Mouse (Mus musculus): ENCODE results near the gene Acsl5. TPM values are rescaled to one million over a fixed set of nuclear protein-coding genes. Genes with fewer than 3 reads are reported as not detected.

Gene Acsl5
- polyA plus RNA-seq, 1 experiment from 2014 or later: 24.2 TPM

GRCm38 (mm10) chr19:55315452-55316108, 63.8 kb downstream of the Acsl5 start, which contains the start of gene Zdhhc6:
Gene Zdhhc6, minus strand, starts transcription at chr19:55316032.
- peaks cover 17% of the 10 kb centered on the region for H3K36me3 ChIP-seq
- under 1% methylated on average over 60 of the region's 60 CpGs for WGBS
- peak within 1 kb of the TSS; percentile 89 for H3K27ac ChIP-seq
- no peaks in the 10 kb centered on the region for H3K9me3 ChIP-seq
- H3K9ac ChIP-seq: peak within 1 kb of the TSS; percentile 78
- H3K4me2 ChIP-seq (replicated peaks): peak within 1 kb of the TSS; percentile 87
- no peaks in the 10 kb centered on the region for H3K27me3 ChIP-seq
- ATAC-seq (ENCODE audit: insufficient number of reproducible peaks, insufficient read depth, low FRiP score, low TSS enrichment): peak; percentile 72
- H3K4me3 ChIP-seq: peak within 1 kb of the TSS; percentile 92
- peaks cover 19% of the 10 kb centered on the region for H3K4me1 ChIP-seq

DNA sequence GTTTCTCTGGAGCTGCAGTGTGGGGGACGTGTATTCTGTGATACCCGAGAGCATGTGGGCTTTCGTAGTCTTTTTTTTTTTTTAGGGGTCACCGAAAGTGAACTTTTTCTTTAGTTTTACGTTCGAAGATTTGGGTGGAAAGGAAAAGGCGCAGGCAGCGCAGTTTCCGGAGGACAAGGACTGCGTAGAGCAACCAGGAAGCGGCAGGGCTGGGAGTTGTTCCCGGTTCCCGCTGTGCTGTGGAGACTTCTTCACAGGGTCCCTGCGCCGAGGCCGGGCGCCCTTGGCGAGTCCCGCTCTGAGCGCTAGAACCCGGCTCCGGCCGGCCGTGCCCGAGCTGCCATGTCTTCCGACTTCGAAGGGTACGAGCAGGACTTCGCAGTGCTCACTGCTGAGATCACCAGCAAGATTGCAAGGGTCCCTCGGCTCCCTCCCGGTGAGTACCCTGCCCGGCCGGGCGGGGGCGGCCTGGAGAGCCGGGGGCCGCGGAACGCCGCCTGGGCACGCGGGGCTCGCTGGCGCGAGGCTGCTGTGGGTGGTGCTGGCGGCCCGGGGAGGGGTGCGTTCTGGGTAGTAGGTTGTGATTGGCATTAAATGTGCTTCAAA, 64.5 kb downstream of the Acsl5 start, which contains the start of gene Vti1a:
TSS of gene Vti1a (plus strand) at position 187 of the 606 bp plus-strand sequence.
- Histone ChIP-seq H3K36me3 (peaks cover 13% of the 10 kb centered on the region), H3K9me3 (no peaks in the 10 kb centered on the region), H3K27me3 (no peaks in the 10 kb centered on the region), H3K27ac (peak within 1 kb of the TSS; percentile 89), H3K4me2 (replicated peaks) (peak within 1 kb of the TSS; percentile 87), H3K4me3 (peak within 1 kb of the TSS; percentile 92), H3K4me1 (peaks cover 19% of the 10 kb centered on the region), H3K9ac (peak within 1 kb of the TSS; percentile 78)
- under 1% methylated on average over 47 of the region's 48 CpGs for WGBS
- peak; percentile 90 for ATAC-seq (ENCODE audit: insufficient number of reproducible peaks, insufficient read depth, low FRiP score, low TSS enrichment)

DNA sequence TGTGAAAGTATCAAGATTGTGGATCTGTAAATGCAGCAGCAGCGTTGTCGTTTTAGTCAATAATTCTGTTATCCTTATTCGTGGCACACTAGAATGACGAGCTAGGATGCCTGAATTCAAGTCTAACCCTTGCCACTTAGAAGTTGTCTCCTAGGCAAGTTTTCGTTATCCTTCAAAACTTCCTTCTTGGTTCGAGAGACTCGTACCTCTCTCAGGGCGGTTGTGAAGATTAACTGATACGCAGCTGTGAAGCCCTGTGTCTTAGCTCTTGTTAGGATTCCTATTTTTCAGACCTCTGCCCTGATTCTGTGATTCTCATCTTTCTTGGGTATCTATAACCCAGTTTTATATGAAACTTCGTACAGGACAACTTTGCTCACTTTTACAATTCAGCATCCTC, 65.2 kb downstream of the Acsl5 start:
- no peaks in the 10 kb centered on the region for H3K27me3 ChIP-seq
- peaks cover 19% of the 10 kb centered on the region for H3K4me1 ChIP-seq
- H3K4me3 ChIP-seq: peak overlapping the region; percentile 92
- no peak for ATAC-seq (ENCODE audit: insufficient number of reproducible peaks, insufficient read depth, low FRiP score, low TSS enrichment)
- peak overlapping the region; percentile 87 for H3K4me2 ChIP-seq (replicated peaks)
- H3K9me3 ChIP-seq: no peaks in the 10 kb centered on the region
- WGBS: 59% methylated on average over 10 of the region's 10 CpGs
- H3K36me3 ChIP-seq: peaks cover 6% of the 10 kb centered on the region; the same call in 1 of the 2 replicates
- H3K9ac ChIP-seq: peak overlapping the region; percentile 27
- no peak overlapping the region for H3K27ac ChIP-seq

GRCm38 (mm10) chr19:55319036-55319435, 67.3 kb downstream of the Acsl5 start:
- Histone ChIP-seq H3K4me3 (no peak overlapping the region), H3K27ac (no peak overlapping the region), H3K9ac (no peak overlapping the region), H3K27me3 (no peaks in the 10 kb centered on the region), H3K4me2 (replicated peaks) (no peak overlapping the region), H3K36me3 (0 out of 2 replicates have a peak, but pooled peaks cover 13% of the 10 kb centered on the region), H3K4me1 (peaks cover 15% of the 10 kb centered on the region), H3K9me3 (no peaks in the 10 kb centered on the region)
- no peak for ATAC-seq (ENCODE audit: insufficient number of reproducible peaks, insufficient read depth, low FRiP score, low TSS enrichment)
- 82% methylated on average over 3 of the region's 3 CpGs for WGBS

- no peak overlapping the region for H3K9ac ChIP-seq
- no peak overlapping the region for H3K4me3 ChIP-seq
- no peaks in the 10 kb centered on the region for H3K9me3 ChIP-seq
- H3K4me1 ChIP-seq: peaks cover 11% of the 10 kb centered on the region
- 78% methylated on average over 5 of the region's 5 CpGs for WGBS
- H3K27me3 ChIP-seq: no peaks in the 10 kb centered on the region
- 0 out of 2 replicates have a peak, but pooled peaks cover 13% of the 10 kb centered on the region for H3K36me3 ChIP-seq
- no peak overlapping the region for H3K4me2 ChIP-seq (replicated peaks)
- no peak for ATAC-seq (ENCODE audit: insufficient number of reproducible peaks, insufficient read depth, low FRiP score, low TSS enrichment)
- H3K27ac ChIP-seq: no peak overlapping the region
These were observed 67.8 kb downstream of the Acsl5 start for GRCm38 (mm10) chr19:55319521-55319920.

DNA sequence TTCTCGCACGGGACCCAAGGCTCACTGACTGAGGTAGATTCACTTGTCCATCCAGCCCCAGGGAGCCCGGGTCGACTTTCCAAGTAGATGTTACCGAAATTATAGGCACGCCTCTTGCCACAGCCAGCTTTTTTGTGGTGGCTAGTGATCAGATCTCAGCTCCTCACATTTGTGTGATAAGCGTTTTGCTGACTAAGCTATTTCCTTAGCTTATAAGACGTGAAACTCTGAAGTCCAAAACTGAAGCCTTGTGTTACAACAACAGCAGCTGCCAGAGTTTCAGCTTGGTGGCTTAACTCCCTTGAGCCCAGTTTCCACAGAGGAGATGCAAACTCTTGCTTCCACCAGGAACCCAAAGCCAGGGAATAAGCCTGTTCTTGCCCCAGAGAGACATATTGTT, 70.9 kb downstream of the Acsl5 start:
- H3K4me3 ChIP-seq: no peak overlapping the region
- H3K27me3 ChIP-seq: no peaks in the 10 kb centered on the region
- 0 out of 2 replicates have a peak, but pooled peaks cover 18% of the 10 kb centered on the region for H3K36me3 ChIP-seq
- H3K9me3 ChIP-seq: no peaks in the 10 kb centered on the region
- WGBS: 92% methylated on average over 8 of the region's 8 CpGs
- H3K4me2 ChIP-seq (replicated peaks): no peak overlapping the region
- no peaks in the 10 kb centered on the region for H3K4me1 ChIP-seq
- ATAC-seq (ENCODE audit: insufficient number of reproducible peaks, insufficient read depth, low FRiP score, low TSS enrichment): no peak
- H3K27ac ChIP-seq: no peak overlapping the region
- H3K9ac ChIP-seq: no peak overlapping the region

DNA sequence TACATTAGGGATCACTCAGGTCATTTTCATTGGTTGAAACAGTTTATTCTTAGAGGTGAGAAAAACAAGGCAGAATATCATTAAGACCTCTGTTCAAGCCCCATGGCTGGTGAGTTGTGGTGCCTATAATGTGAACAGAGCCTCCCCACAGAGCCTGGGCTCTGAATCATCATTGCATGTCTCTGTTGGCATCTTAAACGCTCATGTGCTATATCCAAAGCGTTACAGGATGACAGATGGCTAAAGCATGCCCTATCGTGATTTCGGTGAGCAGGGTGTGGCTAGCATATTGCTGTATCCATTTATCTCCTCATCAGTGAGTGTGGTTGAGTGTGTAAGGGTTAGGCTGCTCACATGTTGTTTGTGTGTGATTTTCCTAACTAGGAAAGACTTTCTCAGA, 75.8 kb downstream of the Acsl5 start:
- H3K4me1 ChIP-seq: no peaks in the 10 kb centered on the region
- no peak overlapping the region for H3K4me2 ChIP-seq (replicated peaks)
- H3K9me3 ChIP-seq: no peaks in the 10 kb centered on the region
- no peak overlapping the region for H3K27ac ChIP-seq
- H3K9ac ChIP-seq: no peak overlapping the region
- 93% methylated on average over 4 of the region's 4 CpGs for WGBS
- H3K27me3 ChIP-seq: no peaks in the 10 kb centered on the region
- no peak for ATAC-seq (ENCODE audit: insufficient number of reproducible peaks, insufficient read depth, low FRiP score, low TSS enrichment)
- H3K36me3 ChIP-seq: peaks cover 40% of the 10 kb centered on the region
- no peak overlapping the region for H3K4me3 ChIP-seq

DNA sequence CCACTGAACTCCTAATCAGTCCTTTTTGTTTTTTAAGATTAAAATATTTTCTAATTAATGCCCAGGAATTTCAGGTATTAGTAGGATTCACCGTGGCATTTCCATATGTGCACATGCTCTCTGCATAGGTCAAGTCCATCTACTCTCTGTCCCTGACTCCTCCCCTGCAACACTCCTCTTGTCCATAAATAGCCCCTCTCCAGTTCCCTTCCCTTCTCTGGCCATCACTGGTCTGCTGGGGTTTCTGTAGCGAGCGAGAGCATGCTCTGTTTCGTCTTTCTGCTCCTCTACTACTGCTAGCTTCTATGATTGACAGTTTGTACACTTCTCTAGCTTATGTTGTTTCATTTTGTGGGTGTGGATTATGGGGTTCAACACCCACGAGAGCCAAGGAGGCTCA, 80.0 kb downstream of the Acsl5 start:
- ATAC-seq (ENCODE audit: insufficient number of reproducible peaks, insufficient read depth, low FRiP score, low TSS enrichment): no peak
- H3K27me3 ChIP-seq: no peaks in the 10 kb centered on the region
- no peak overlapping the region for H3K27ac ChIP-seq
- no peaks in the 10 kb centered on the region for H3K4me1 ChIP-seq
- no peak overlapping the region for H3K9ac ChIP-seq
- no peak overlapping the region for H3K4me2 ChIP-seq (replicated peaks)
- WGBS: 84% methylated on average over 5 of the region's 5 CpGs
- H3K9me3 ChIP-seq: no peaks in the 10 kb centered on the region
- H3K36me3 ChIP-seq: peaks cover 26% of the 10 kb centered on the region
- no peak overlapping the region for H3K4me3 ChIP-seq

- Histone ChIP-seq H3K4me2 (replicated peaks) (no peak overlapping the region), H3K27ac (no peak overlapping the region), H3K36me3 (peaks cover 26% of the 10 kb centered on the region), H3K4me3 (no peak overlapping the region), H3K4me1 (no peaks in the 10 kb centered on the region), H3K9ac (no peak overlapping the region), H3K9me3 (no peaks in the 10 kb centered on the region), H3K27me3 (no peaks in the 10 kb centered on the region)
- ATAC-seq (ENCODE audit: insufficient number of reproducible peaks, insufficient read depth, low FRiP score, low TSS enrichment): peak; percentile 66
- 87% methylated on average over 8 of the region's 8 CpGs for WGBS
These were observed 81.0 kb downstream of the Acsl5 start for GRCm38 (mm10) chr19:55332641-55333268.

GRCm38 (mm10) chr19:55335881-55336280, 84.1 kb downstream of the Acsl5 start:
- H3K9ac ChIP-seq: no peak overlapping the region
- WGBS: 97% methylated on average over 1 of the region's 1 CpGs
- no peaks in the 10 kb centered on the region for H3K4me1 ChIP-seq
- H3K4me3 ChIP-seq: no peak overlapping the region
- H3K27me3 ChIP-seq: no peaks in the 10 kb centered on the region
- 0 out of 2 replicates have a peak, but pooled peaks cover 6% of the 10 kb centered on the region for H3K36me3 ChIP-seq
- no peak overlapping the region for H3K4me2 ChIP-seq (replicated peaks)
- no peak for ATAC-seq (ENCODE audit: insufficient number of reproducible peaks, insufficient read depth, low FRiP score, low TSS enrichment)
- H3K27ac ChIP-seq: no peak overlapping the region
- no peaks in the 10 kb centered on the region for H3K9me3 ChIP-seq

DNA sequence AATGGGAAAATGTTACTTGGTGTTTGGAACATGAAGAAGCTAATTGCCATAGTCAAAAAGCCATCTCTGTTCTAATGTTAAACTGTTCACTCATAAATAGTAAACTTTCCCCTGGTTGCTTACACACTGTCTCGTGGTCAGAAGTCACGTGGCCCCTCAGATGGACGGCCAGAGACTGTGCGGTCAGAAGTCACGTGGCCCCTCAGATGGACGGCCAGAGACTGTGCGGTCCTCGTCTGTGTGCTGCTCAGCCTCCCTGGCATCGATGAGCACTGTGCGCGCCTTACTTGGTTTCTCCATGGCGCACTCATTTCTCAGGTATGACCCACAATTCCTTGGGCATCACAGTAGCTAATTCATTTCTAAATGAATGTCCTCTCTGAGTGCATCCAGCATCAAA, 84.7 kb downstream of the Acsl5 start:
- no peak for ATAC-seq (ENCODE audit: insufficient number of reproducible peaks, insufficient read depth, low FRiP score, low TSS enrichment)
- Histone ChIP-seq H3K27ac (no peak overlapping the region), H3K4me3 (no peak overlapping the region), H3K36me3 (0 out of 2 replicates have a peak, but pooled peaks cover 6% of the 10 kb centered on the region), H3K9me3 (no peaks in the 10 kb centered on the region), H3K9ac (no peak overlapping the region), H3K27me3 (no peaks in the 10 kb centered on the region), H3K4me1 (no peaks in the 10 kb centered on the region), H3K4me2 (replicated peaks) (no peak overlapping the region)
- WGBS: 90% methylated on average over 12 of the region's 12 CpGs

- H3K27me3 ChIP-seq: no peaks in the 10 kb centered on the region
- no peak overlapping the region for H3K4me2 ChIP-seq (replicated peaks)
- 0 out of 2 replicates have a peak, but pooled peaks cover 3% of the 10 kb centered on the region for H3K4me1 ChIP-seq
- H3K9ac ChIP-seq: no peak overlapping the region
- no peak for ATAC-seq (ENCODE audit: insufficient number of reproducible peaks, insufficient read depth, low FRiP score, low TSS enrichment)
- no peak overlapping the region for H3K27ac ChIP-seq
- 0 out of 2 replicates have a peak, but pooled peaks cover 2% of the 10 kb centered on the region for H3K36me3 ChIP-seq
- no peak overlapping the region for H3K4me3 ChIP-seq
- no peaks in the 10 kb centered on the region for H3K9me3 ChIP-seq
- WGBS: 77% methylated on average over 9 of the region's 9 CpGs
These were observed 85.3 kb downstream of the Acsl5 start for GRCm38 (mm10) chr19:55337066-55337465.
